Mouse (Mus musculus): ENCODE data around the gene Zfp169. TPM values are rescaled to one million over a fixed set of nuclear protein-coding genes. Genes with fewer than 3 reads are reported as not detected.

Zfp169 gene
- polyA plus RNA-seq, 1 experiment from 2014 or later = 5.3 TPM

DNA sequence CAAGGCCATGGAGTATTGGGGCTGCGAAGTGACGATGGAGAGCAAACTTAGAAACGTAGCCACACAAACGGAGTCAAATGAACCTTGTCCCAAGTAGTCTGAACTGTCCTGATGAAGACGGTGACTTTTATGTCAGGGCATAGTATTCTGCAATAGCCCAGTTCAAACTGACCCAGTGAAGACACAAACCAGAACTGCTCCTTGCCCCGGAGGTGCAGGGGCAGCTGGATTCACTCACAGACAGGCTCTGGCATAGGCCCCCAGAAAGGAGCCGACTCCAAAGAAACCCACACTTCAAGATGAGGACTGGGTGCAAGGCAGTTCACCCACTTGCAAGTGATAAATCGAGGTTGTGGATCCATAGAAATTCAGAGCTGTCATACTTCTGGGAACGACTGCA lies 4.6 kb downstream of the Zfp169 start:
- H3K27me3 ChIP-seq = no peaks in the 10 kb centered on the region
- no peak overlapping the region for H3K9ac ChIP-seq
- no peaks in the 10 kb centered on the region for H3K9me3 ChIP-seq
- H3K4me1 ChIP-seq = peaks cover 6% of the 10 kb centered on the region
- ATAC-seq (ENCODE audit: insufficient number of reproducible peaks, insufficient read depth, low FRiP score, low TSS enrichment) = no peak
- H3K27ac ChIP-seq = no peak overlapping the region
- peaks cover 23% of the 10 kb centered on the region for H3K36me3 ChIP-seq
- H3K4me2 ChIP-seq (replicated peaks) = no peak overlapping the region
- WGBS = 89% methylated on average over 9 of the region's 9 CpGs
- no peak overlapping the region for H3K4me3 ChIP-seq

DNA sequence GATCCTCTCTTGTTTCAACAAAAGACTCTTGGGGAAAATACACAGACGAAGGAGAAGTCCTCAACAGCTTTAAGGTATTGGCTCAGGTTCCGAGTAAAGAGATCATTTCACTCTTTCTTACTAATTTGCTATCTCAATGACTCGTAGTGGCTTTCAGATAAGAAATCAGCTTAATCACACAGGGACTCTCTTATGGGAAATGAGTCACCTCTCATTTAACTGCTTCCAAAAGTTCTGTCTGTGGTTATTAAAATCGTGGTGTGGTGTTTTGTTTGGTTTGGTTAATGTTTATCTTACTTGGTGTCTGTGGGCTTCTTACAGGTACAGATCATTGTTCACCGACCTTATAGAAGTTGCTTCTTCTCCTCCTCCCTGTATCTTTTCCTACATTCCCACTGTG lies 10.8 kb downstream of the Zfp169 start:
- no peak overlapping the region for H3K27ac ChIP-seq
- no peak overlapping the region for H3K4me2 ChIP-seq (replicated peaks)
- no peak for ATAC-seq (ENCODE audit: insufficient number of reproducible peaks, insufficient read depth, low FRiP score, low TSS enrichment)
- H3K27me3 ChIP-seq = no peaks in the 10 kb centered on the region
- 0 out of 2 replicates have a peak, but pooled peaks cover 7% of the 10 kb centered on the region for H3K4me1 ChIP-seq
- WGBS = 83% methylated on average over 5 of the region's 5 CpGs
- H3K4me3 ChIP-seq = no peak overlapping the region
- no peaks in the 10 kb centered on the region for H3K9me3 ChIP-seq
- H3K9ac ChIP-seq = no peak overlapping the region
- H3K36me3 ChIP-seq = peaks cover 35% of the 10 kb centered on the region

DNA sequence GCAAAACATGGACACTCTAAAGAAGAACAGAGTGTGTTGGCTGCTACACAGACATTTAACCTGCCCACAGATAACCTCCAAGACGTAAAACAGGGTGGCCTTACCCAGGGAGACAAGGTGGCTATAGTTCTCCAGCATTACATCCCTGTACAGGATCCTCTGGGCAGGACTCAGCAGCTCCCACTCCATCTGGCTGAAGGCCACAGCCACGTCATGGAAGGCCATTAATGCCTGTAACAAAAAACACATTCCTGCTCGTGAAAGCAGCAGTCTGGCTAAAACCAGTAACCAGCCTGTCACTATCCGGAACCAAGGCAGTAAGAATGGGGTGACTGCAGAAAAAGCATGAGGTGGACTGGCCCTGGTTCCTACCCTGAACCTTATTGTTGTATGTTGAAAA lies 14.6 kb downstream of the Zfp169 start:
- no peaks in the 10 kb centered on the region for H3K9me3 ChIP-seq
- H3K36me3 ChIP-seq = peaks cover 22% of the 10 kb centered on the region
- no peak overlapping the region for H3K9ac ChIP-seq
- WGBS = 60% methylated on average over 4 of the region's 4 CpGs
- H3K4me2 ChIP-seq (replicated peaks) = no peak overlapping the region
- no peak overlapping the region for H3K27ac ChIP-seq
- no peaks in the 10 kb centered on the region for H3K27me3 ChIP-seq
- H3K4me1 ChIP-seq = 0 out of 2 replicates have a peak, but pooled peaks cover 7% of the 10 kb centered on the region
- ATAC-seq (ENCODE audit: insufficient number of reproducible peaks, insufficient read depth, low FRiP score, low TSS enrichment) = no peak
- no peak overlapping the region for H3K4me3 ChIP-seq

GRCm38 (mm10) chr13:48497693-48498221 lies 15.5 kb downstream of the Zfp169 start:
- WGBS = 11% methylated on average over 15 of the region's 15 CpGs
- H3K4me3 ChIP-seq = no peak overlapping the region
- H3K27me3 ChIP-seq = no peaks in the 10 kb centered on the region
- ATAC-seq (ENCODE audit: insufficient number of reproducible peaks, insufficient read depth, low FRiP score, low TSS enrichment) = peak; percentile 87
- H3K9me3 ChIP-seq = no peaks in the 10 kb centered on the region
- peak overlapping the region; percentile 32 for H3K4me2 ChIP-seq (replicated peaks)
- no peak overlapping the region for H3K27ac ChIP-seq
- 0 out of 2 replicates have a peak, but pooled peaks cover 7% of the 10 kb centered on the region for H3K4me1 ChIP-seq
- no peak overlapping the region for H3K9ac ChIP-seq
- peaks cover 16% of the 10 kb centered on the region; the same call in 1 of the 2 replicates for H3K36me3 ChIP-seq

DNA sequence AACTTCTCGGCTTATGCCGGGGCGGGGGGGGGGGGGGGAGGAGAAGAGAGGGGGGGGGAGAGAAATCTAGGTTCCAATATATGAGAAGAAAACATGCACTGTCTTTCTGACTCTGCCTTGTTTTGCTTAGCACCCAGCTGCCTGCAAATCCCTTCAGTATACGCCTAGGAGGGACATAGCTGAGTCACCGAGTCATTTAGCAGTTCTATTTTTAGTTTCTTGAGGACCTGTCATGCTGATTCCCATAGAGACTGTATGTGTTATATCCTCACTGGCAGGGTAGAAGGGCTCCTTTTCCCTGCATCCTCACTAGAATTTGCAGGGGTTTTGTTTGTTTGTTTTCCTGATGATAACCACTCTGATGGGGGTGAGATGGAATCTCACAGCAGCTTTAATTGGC lies 20.1 kb downstream of the Zfp169 start:
- Histone ChIP-seq H3K36me3 (peaks cover 50% of the 10 kb centered on the region), H3K9me3 (no peaks in the 10 kb centered on the region), H3K27ac (no peak overlapping the region), H3K4me2 (replicated peaks) (no peak overlapping the region), H3K27me3 (no peaks in the 10 kb centered on the region), H3K4me1 (0 out of 2 replicates have a peak, but pooled peaks cover 6% of the 10 kb centered on the region), H3K4me3 (no peak overlapping the region), H3K9ac (no peak overlapping the region)
- ATAC-seq (ENCODE audit: insufficient number of reproducible peaks, insufficient read depth, low FRiP score, low TSS enrichment) = no peak
- 80% methylated on average over 3 of the region's 5 CpGs for WGBS

DNA sequence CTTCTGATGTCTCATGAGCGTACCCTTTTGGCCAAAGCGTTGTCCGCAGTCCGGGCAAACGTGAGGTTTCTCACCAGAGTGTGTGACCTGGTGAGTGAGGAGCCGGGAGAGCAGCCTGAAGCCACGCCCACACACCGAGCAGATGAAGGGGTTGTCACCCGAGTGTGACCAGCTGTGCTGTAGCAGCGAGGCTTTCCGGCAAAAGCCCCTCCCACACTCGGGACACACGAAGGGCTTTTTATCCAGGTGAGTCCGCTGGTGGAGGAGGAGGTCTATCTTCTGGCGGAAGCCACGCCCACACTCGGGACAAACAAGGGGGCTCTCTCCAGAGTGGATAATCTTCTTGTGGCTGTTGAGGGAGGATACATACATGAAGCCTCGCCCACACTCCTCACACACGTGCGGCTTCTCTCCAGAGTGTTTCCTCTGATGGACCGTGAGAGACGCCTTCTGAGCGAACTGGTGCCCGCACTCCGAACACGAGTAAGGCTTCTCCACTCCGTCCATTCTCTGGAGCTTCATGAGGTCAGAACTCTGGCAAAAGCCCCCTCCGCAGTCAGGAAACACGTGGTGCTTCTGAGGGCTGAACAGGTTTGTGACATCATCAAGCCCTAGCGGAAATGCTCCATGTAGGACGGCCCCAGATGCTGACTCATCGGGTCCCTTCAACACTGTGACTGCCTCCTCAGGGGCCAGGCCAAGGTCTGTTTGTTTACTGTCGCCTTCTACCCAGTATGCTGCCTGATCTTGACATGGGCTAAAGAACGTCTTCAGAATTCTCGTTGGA lies 22.7 kb downstream of the Zfp169 start:
- no peak overlapping the region for H3K4me3 ChIP-seq
- 90% methylated on average over 35 of the region's 35 CpGs for WGBS
- ATAC-seq (ENCODE audit: insufficient number of reproducible peaks, insufficient read depth, low FRiP score, low TSS enrichment) = no peak
- no peaks in the 10 kb centered on the region for H3K27me3 ChIP-seq
- H3K9me3 ChIP-seq = no peaks in the 10 kb centered on the region
- no peak overlapping the region for H3K4me2 ChIP-seq (replicated peaks)
- H3K27ac ChIP-seq = no peak overlapping the region
- peaks cover 49% of the 10 kb centered on the region for H3K36me3 ChIP-seq
- H3K9ac ChIP-seq = no peak overlapping the region
- no peaks in the 10 kb centered on the region for H3K4me1 ChIP-seq

DNA sequence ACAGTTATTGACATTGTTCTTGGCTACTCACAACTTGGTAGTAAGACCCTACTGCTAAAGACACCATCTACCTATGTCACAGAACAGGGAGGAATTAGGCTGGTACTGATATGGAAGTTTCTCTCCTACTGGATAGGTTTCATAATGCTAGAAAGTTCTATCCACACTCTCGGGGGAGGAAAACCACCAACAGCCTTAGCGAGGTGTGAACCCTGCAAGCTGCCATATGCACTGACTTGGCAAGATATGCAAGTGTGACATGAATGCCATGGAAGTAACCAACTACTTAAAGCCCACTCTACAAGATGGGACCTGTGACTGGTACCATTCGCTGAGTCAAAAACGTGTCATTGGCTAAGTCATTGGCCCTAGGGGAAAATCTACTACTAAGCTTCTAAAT lies 29.6 kb downstream of the Zfp169 start:
- Histone ChIP-seq H3K4me2 (replicated peaks) (no peak overlapping the region), H3K27ac (no peak overlapping the region), H3K36me3 (0 out of 2 replicates have a peak, but pooled peaks cover 19% of the 10 kb centered on the region), H3K4me1 (no peaks in the 10 kb centered on the region), H3K9ac (no peak overlapping the region), H3K27me3 (no peaks in the 10 kb centered on the region), H3K4me3 (no peak overlapping the region), H3K9me3 (no peaks in the 10 kb centered on the region)
- ATAC-seq (ENCODE audit: insufficient number of reproducible peaks, insufficient read depth, low FRiP score, low TSS enrichment) = no peak
- WGBS = 89% methylated on average over 4 of the region's 4 CpGs

DNA sequence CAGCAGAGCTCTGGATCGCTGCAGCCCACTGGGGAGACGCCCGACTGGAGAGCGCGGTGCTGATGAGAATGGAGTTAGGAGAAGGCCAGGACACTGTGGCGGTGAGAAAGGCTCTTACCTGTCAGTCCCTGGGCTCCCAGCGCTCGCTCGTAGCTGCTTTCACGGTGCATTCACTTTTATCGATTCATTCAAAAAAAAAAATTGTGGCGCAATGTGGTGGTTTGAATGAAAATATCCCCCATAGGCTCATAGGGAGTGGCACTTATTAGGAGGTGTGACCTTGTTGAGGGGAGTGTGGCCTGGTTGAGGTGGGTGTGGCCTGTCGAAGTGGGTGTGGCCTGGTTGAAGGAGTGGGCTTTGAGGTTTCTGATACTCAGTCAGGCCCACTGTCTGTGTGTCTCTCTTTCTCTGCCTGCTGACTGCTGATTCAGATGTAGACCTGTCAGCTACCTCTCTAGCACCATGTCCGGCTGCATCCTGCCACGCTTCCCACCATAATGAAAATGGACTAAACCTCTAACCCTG lies 44.5 kb downstream of the Zfp169 start:
- WGBS = 63% methylated on average over 15 of the region's 15 CpGs
- Histone ChIP-seq H3K4me3 (no peak overlapping the region), H3K9ac (no peak overlapping the region), H3K27me3 (no peaks in the 10 kb centered on the region), H3K27ac (no peak overlapping the region), H3K4me2 (replicated peaks) (no peak overlapping the region), H3K4me1 (no peaks in the 10 kb centered on the region), H3K9me3 (no peaks in the 10 kb centered on the region), H3K36me3 (no peaks in the 10 kb centered on the region)
- no peak for ATAC-seq (ENCODE audit: insufficient number of reproducible peaks, insufficient read depth, low FRiP score, low TSS enrichment)

DNA sequence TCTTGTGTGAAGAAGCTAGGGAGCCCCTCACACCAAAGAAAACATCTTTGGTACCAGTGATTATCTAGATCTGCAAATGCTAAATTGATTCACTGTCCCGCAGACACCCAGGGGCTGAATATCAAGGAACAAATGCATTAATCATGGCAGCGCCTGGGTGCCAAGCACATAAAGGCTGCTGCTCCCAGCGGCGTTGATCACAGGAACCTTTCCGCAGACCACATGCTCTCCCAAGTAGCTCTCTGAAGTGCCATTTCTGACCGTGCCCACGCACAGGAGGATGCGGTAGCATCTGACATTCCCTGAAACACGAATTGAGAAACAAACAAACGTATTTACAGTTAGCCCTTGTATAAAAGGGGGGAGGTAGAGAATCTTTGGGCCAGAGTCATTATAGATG lies 47.1 kb downstream of the Zfp169 start:
- Histone ChIP-seq H3K27ac (no peak overlapping the region), H3K4me2 (replicated peaks) (no peak overlapping the region), H3K9me3 (no peaks in the 10 kb centered on the region), H3K4me3 (no peak overlapping the region), H3K4me1 (no peaks in the 10 kb centered on the region), H3K27me3 (no peaks in the 10 kb centered on the region), H3K9ac (no peak overlapping the region), H3K36me3 (no peaks in the 10 kb centered on the region)
- no peak for ATAC-seq (ENCODE audit: insufficient number of reproducible peaks, insufficient read depth, low FRiP score, low TSS enrichment)
- WGBS = 71% methylated on average over 10 of the region's 10 CpGs

GRCm38 (mm10) chr13:48464170-48464569 lies 49.1 kb downstream of the Zfp169 start:
- Histone ChIP-seq H3K36me3 (no peaks in the 10 kb centered on the region), H3K27ac (no peak overlapping the region), H3K4me2 (replicated peaks) (no peak overlapping the region), H3K4me3 (no peak overlapping the region), H3K4me1 (no peaks in the 10 kb centered on the region), H3K9ac (no peak overlapping the region), H3K9me3 (no peaks in the 10 kb centered on the region), H3K27me3 (no peaks in the 10 kb centered on the region)
- no peak for ATAC-seq (ENCODE audit: insufficient number of reproducible peaks, insufficient read depth, low FRiP score, low TSS enrichment)
- 18% methylated on average over 4 of the region's 4 CpGs for WGBS

DNA sequence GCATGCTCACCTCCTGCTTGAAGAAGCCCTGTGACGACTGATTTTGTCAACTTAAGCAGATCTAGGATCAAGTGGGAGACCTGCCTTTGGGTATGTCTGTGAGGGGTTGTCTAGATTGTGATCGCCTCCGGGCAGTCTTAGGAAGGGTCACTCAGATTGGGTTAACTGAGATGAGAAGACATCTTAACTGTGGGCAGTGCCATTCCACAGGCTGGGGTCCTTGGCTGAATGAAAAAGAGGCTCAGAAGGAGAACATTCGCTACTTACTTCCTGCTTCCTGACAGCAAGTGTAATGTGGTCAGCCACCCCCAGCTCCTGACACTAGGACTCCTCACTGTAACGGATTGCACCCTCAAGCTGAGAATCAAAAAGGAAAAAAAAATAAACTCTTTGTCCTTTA lies 54.0 kb downstream of the Zfp169 start:
- no peak for ATAC-seq (ENCODE audit: insufficient number of reproducible peaks, insufficient read depth, low FRiP score, low TSS enrichment)
- Histone ChIP-seq H3K4me1 (no peaks in the 10 kb centered on the region), H3K4me2 (replicated peaks) (no peak overlapping the region), H3K27me3 (no peaks in the 10 kb centered on the region), H3K27ac (no peak overlapping the region), H3K9me3 (no peaks in the 10 kb centered on the region), H3K4me3 (no peak overlapping the region), H3K9ac (no peak overlapping the region), H3K36me3 (no peaks in the 10 kb centered on the region)
- WGBS = 82% methylated on average over 5 of the region's 5 CpGs

- WGBS = 62% methylated on average over 4 of the region's 4 CpGs
These were observed 65.1 kb downstream of the Zfp169 start for GRCm38 (mm10) chr13:48448119-48448518.

More at GRCm38 (mm10) chr13:48448119-48448518, 65.1 kb downstream of the Zfp169 start:
- Histone ChIP-seq H3K36me3 (no peaks in the 10 kb centered on the region), H3K9me3 (no peaks in the 10 kb centered on the region), H3K27me3 (0 out of 2 replicates have a peak, but pooled peaks cover 3% of the 10 kb centered on the region), H3K9ac (no peak overlapping the region), H3K27ac (no peak overlapping the region), H3K4me1 (no peaks in the 10 kb centered on the region), H3K4me2 (replicated peaks) (no peak overlapping the region), H3K4me3 (no peak overlapping the region)
- ATAC-seq (ENCODE audit: insufficient number of reproducible peaks, insufficient read depth, low FRiP score, low TSS enrichment) = no peak

Data from embryonic facial prominence, embryonic 12.5 days (tissue).